Comparison of ENCODE assay signal across 30 mouse cellular contexts in the genomic region with DNA sequence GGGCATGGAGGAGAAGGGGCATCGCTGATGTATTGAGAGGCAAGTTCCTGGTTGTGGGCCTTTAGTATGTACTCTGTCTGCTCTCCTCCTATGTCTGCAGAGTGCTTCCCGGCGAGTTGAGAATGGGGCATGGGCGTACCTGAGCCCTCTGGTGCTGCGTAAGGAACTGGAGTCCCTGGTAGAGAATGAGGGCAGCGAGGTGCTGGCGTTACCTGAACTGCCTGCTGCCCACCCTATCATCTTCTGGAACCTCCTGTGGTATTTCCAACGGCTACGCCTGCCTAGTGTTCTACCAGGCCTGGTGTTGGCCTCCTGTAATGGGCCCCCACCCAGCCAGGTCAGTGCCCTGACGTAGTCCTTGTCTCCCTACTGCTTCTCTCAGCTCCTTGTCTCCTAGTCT. TPM values are rescaled to one million over a fixed set of nuclear protein-coding genes. Genes with fewer than 3 reads are reported as not detected.
DNase-seq lines count a peak whose midpoint lies in the region; ATAC-seq and TF ChIP-seq lines count a peak whose summit lies in the region.
"Had no signal": no experiment of that assay in that cellular context is flagged by ENCODE, and none has a peak within 500 bp of the region (broad histone marks: within the 10 kb centered on the region; RNA-seq: fewer than 3 reads in every experiment).

No protein-coding gene starts in this region.

- no peak overlapping the region for H3K4me3 ChIP-seq in heart, embryonic 12.5 days
- peak overlapping the region; percentile 61 for H3K4me3 ChIP-seq in E14TG2a.4 (replicated peaks; ENCODE audit: low read length)
- H3K4me3 ChIP-seq: embryonic facial prominence, embryonic 13.5 days; erythroblast, embryonic 14.5 days; forebrain, embryonic 12.5 days; forebrain, embryonic 15.5 days; heart, embryonic 15.5 days; hindbrain, embryonic 10.5 days; hindbrain, embryonic 13.5 days; intestine, embryonic 15.5 days had no signal

- no peak overlapping the region for H3K4me2 ChIP-seq in heart, embryonic 12.5 days
- H3K4me2 ChIP-seq: embryonic facial prominence, embryonic 13.5 days; forebrain, embryonic 12.5 days; forebrain, embryonic 15.5 days; heart, embryonic 11.5 days; heart, embryonic 15.5 days; hindbrain, embryonic 13.5 days; intestine, embryonic 15.5 days had no signal

- peaks cover 9% of the 10 kb centered on the region for H3K4me1 ChIP-seq in heart, embryonic 12.5 days (replicated peaks)
- H3K4me1 ChIP-seq in E14TG2a.4 (replicated peaks; ENCODE audit: low read depth, low read length) = peaks cover 41% of the 10 kb centered on the region
- H3K4me1 ChIP-seq: embryonic facial prominence, embryonic 13.5 days; forebrain, embryonic 12.5 days; forebrain, embryonic 15.5 days; hindbrain, embryonic 13.5 days; intestine, embryonic 15.5 days had no signal

- DNase-seq in cerebellum, adult 11-12 months = peak; percentile 57
- no peak for DNase-seq in cerebellum, adult 11 months
- DNase-seq in heart, adult 11 months = peak; percentile 79
- DNase-seq: adrenal gland, adult 8-10 months; adrenal gland, postnatal 25 days; B cell, adult 2 months; gastrocnemius, postnatal 10 days; gastrocnemius, postnatal 36 days; heart, adult 18-20 months; heart, postnatal 10 days; heart, postnatal 36 days; kidney, adult 11 months; kidney, adult 8-10 months had no signal

- WGBS in heart, embryonic 12.5 days = 91% methylated on average over 10 of the region's 10 CpGs

- no peaks in the 10 kb centered on the region for H3K27me3 ChIP-seq in heart, embryonic 12.5 days (replicated peaks)
- peaks cover 11% of the 10 kb centered on the region for H3K27me3 ChIP-seq in E14TG2a.4 (ENCODE audit: insufficient read depth, low read length)
- H3K27me3 ChIP-seq: CH12.LX; embryonic facial prominence, embryonic 13.5 days; forebrain, embryonic 12.5 days; forebrain, embryonic 15.5 days; heart, embryonic 15.5 days; hindbrain, embryonic 13.5 days; intestine, embryonic 15.5 days had no signal

- no peak for ATAC-seq in heart, embryonic 12.5 days (ENCODE audit: insufficient number of reproducible peaks, low FRiP score)
- 0 out of 2 replicates have a peak, but pooled peaks have one; percentile 10 for ATAC-seq in neutrophil, adult 5-6 weeks (ENCODE audit: extremely low read depth, insufficient number of reproducible peaks, low FRiP score, poor library complexity, severe bottlenecking)
- no peak for ATAC-seq in activated CD4-positive, CD25-positive, alpha-beta regulatory T cell, adult 4 months
- ATAC-seq: forebrain, embryonic 15.5 days; hindbrain, embryonic 16.5 days; intestine, embryonic 15.5 days had no signal

- no peak for TF ChIP-seq CTCF in E14TG2a.4 (conservative IDR thresholded peaks at IDR 0.05; ENCODE audit: low read length)

- H3K27ac ChIP-seq in heart, embryonic 12.5 days (ENCODE audit: poor library complexity, severe bottlenecking) = no peak overlapping the region
- H3K27ac ChIP-seq: embryonic facial prominence, embryonic 13.5 days; forebrain, embryonic 12.5 days; forebrain, embryonic 15.5 days; heart, embryonic 15.5 days; hindbrain, embryonic 10.5 days; hindbrain, embryonic 13.5 days; intestine, embryonic 15.5 days had no signal

- no peaks in the 10 kb centered on the region for H3K9me3 ChIP-seq in heart, embryonic 12.5 days (replicated peaks)
- no peaks in the 10 kb centered on the region for H3K9me3 ChIP-seq in E14TG2a.4 (ENCODE audit: low read length)
- H3K9me3 ChIP-seq: embryonic facial prominence, embryonic 13.5 days; forebrain, embryonic 12.5 days; forebrain, embryonic 15.5 days; heart, embryonic 15.5 days; hindbrain, embryonic 10.5 days; hindbrain, embryonic 13.5 days; intestine, embryonic 15.5 days had no signal

- no peak overlapping the region for H3K9ac ChIP-seq in heart, embryonic 12.5 days
- H3K9ac ChIP-seq: embryonic facial prominence, embryonic 13.5 days; forebrain, embryonic 12.5 days; forebrain, embryonic 15.5 days; heart, embryonic 15.5 days; hindbrain, embryonic 13.5 days; intestine, embryonic 15.5 days had no signal

- peaks cover 77% of the 10 kb centered on the region for H3K36me3 ChIP-seq in heart, embryonic 12.5 days
- peaks cover 48% of the 10 kb centered on the region for H3K36me3 ChIP-seq in E14TG2a.4 (ENCODE audit: insufficient read depth, low read length)

RNA-seq across cellular contexts. Expression of a gene that starts 13.2 kb away (rescaled TPM):
- 6.1 and 8.2 TPM in 2 replicates for polyA plus RNA-seq in heart, embryonic 12.5 days (2016; fragmentation: Nextera tagmentation; extraction: Ambion mirVana)
- 59.8 and 70.4 TPM in 2 replicates for total RNA-seq in neutrophil, adult 5-6 weeks (2017)
- polyA plus RNA-seq in activated CD4-positive, CD25-positive, alpha-beta regulatory T cell, adult 4 months (2017; shearing (Covaris generic)) = 10 to 100 TPM; 15.8 to 25.5 TPM

RNA-seq across cellular contexts. Expression of a gene that starts 14.8 kb away (rescaled TPM):
- 8.5 and 10.0 TPM in 2 replicates for polyA plus RNA-seq in heart, embryonic 12.5 days (2016; fragmentation: Nextera tagmentation; extraction: Ambion mirVana)
- total RNA-seq in neutrophil, adult 5-6 weeks (2017) = 56.0 and 64.1 TPM in 2 replicates
- polyA plus RNA-seq in activated CD4-positive, CD25-positive, alpha-beta regulatory T cell, adult 4 months (2017; shearing (Covaris generic)) = 10 to 100 TPM; 20.3 to 21.3 TPM

RNA-seq across cellular contexts. Expression of a gene that starts 24.2 kb away (rescaled TPM):
- polyA plus RNA-seq in heart, embryonic 12.5 days (2016; fragmentation: Nextera tagmentation; extraction: Ambion mirVana) = 14.6 and 18.7 TPM in 2 replicates
- total RNA-seq in neutrophil, adult 5-6 weeks (2017) = 66.4 and 76.5 TPM in 2 replicates
- polyA plus RNA-seq in activated CD4-positive, CD25-positive, alpha-beta regulatory T cell, adult 4 months (2017; shearing (Covaris generic)) = 10 to 100 TPM; 33.2 to 42.9 TPM

RNA-seq across cellular contexts. Expression of a gene that starts 30.2 kb away (rescaled TPM):
- 63.5 and 67.8 TPM in 2 replicates for polyA plus RNA-seq in heart, embryonic 12.5 days (2016; fragmentation: Nextera tagmentation; extraction: Ambion mirVana)
- 32.4 and 34.4 TPM in 2 replicates for total RNA-seq in neutrophil, adult 5-6 weeks (2017)
- polyA plus RNA-seq in activated CD4-positive, CD25-positive, alpha-beta regulatory T cell, adult 4 months (2017; shearing (Covaris generic)) = 10 to 100 TPM; 48.5 to 65.9 TPM

RNA-seq across cellular contexts. Expression of a gene that starts 34.9 kb away (rescaled TPM):
- polyA plus RNA-seq in heart, embryonic 12.5 days (2016; fragmentation: Nextera tagmentation; extraction: Ambion mirVana) = 2.3 TPM in 2 replicates
- not detected in 2 replicates for total RNA-seq in neutrophil, adult 5-6 weeks (2017)
- not detected for polyA plus RNA-seq in activated CD4-positive, CD25-positive, alpha-beta regulatory T cell, adult 4 months (2017; shearing (Covaris generic))
- total RNA-seq: common myeloid progenitor, adult 5-6 weeks; gastrocnemius, adult 18-20 months; heart, postnatal 36 days had no signal
- polyA plus RNA-seq: erythroblast, embryonic 14.5 days had no signal
